Mouse (Mus musculus): ENCODE data around the gene Ppp1r9a. TPM values are rescaled to one million over a fixed set of nuclear protein-coding genes. Genes with fewer than 3 reads are reported as not detected.

Gene Ppp1r9a
- polyA plus RNA-seq, 1 experiment from 2014 or later, result 11.7 TPM

DNA sequence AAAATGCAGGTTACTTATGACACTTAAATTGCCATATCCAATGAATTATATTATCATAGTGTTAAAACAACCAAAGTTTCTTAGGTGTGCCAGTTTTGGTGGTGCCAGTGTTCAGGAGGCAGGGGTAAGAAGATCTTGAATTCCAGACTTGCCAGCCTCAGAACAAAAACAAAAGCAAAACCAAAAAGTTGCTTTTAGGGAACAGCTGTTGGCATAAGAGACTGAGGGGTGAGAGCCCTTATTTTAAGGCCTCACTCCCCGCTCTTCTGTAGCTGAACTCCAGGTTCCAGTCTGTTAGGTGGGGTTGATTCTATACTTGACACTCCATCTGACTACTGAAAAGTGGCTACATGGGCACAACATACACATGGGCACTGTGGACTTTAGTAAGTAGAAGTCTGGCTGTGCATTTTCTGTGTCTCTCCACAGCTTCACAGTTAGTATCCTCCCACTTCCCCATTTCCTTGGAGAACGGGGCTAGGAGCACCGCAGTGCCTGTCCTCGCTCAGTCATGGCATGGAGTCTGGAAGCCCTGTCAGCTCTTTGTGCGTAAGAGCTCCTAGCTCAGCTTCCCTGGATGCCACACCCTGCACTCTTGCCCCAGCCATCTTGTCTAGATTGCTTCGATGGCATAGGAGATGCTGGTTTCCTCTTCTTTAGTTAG, 103.7 kb downstream of the Ppp1r9a start:
- Histone ChIP-seq H3K36me3 (ENCODE audit: control insufficient read depth, insufficient read depth) (no peaks in the 10 kb centered on the region), H3K9ac (ENCODE audit: low read length) (no peak overlapping the region), H3K4me2 (ENCODE audit: low read depth, low read length) (no peak overlapping the region), H3K4me3 (ENCODE audit: low read length) (no peak overlapping the region), H3K27me3 (ENCODE audit: control insufficient read depth, insufficient read depth, low read length) (no peaks in the 10 kb centered on the region), H3K4me1 (ENCODE audit: control insufficient read depth, insufficient read depth, low read length) (peaks cover 12% of the 10 kb centered on the region; the same call in 1 of the 2 replicates), H3K9me3 (replicated peaks; ENCODE audit: control insufficient read depth, low read length) (no peaks in the 10 kb centered on the region), H3K27ac (ENCODE audit: low read length) (no peak overlapping the region; the same call in 1 of the 2 replicates)
- ATAC-seq (replicated peaks; ENCODE audit: extremely low read depth, insufficient read depth, low FRiP score), result no peak
- 80% methylated on average over 6 of the region's 6 CpGs for WGBS

DNA sequence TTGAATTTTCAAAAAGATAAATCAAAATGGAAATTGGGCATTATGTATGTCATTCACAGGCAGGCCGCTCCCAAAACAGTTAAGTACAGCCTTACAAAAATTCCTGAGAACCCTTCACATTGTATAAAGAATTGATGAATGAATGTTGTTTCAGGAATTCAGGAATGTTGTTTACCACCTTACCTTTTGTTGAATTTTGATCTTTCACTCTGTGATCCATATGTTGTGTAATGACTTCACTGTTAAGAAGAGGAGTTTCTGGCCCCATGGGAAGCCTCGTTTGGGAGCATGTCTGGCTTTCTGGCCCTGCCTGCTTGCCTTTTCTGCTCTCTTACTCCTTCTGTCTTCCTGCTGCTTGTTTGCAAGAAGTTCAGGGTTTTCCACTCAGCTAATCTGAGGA, 105.4 kb downstream of the Ppp1r9a start:
- no peak overlapping the region for H3K27ac ChIP-seq (ENCODE audit: low read length)
- no peaks in the 10 kb centered on the region for H3K9me3 ChIP-seq (replicated peaks; ENCODE audit: control insufficient read depth, low read length)
- no peaks in the 10 kb centered on the region for H3K36me3 ChIP-seq (ENCODE audit: control insufficient read depth, insufficient read depth)
- no peak for ATAC-seq (replicated peaks; ENCODE audit: extremely low read depth, insufficient read depth, low FRiP score)
- no peak overlapping the region for H3K4me2 ChIP-seq (ENCODE audit: low read depth, low read length)
- H3K9ac ChIP-seq (ENCODE audit: low read length), result no peak overlapping the region
- no peak overlapping the region for H3K4me3 ChIP-seq (ENCODE audit: low read length)
- peaks cover 12% of the 10 kb centered on the region; the same call in 1 of the 2 replicates for H3K4me1 ChIP-seq (ENCODE audit: control insufficient read depth, insufficient read depth, low read length)
- no peaks in the 10 kb centered on the region for H3K27me3 ChIP-seq (ENCODE audit: control insufficient read depth, insufficient read depth, low read length)
- WGBS, result 66% methylated on average over 2 of the region's 2 CpGs

DNA sequence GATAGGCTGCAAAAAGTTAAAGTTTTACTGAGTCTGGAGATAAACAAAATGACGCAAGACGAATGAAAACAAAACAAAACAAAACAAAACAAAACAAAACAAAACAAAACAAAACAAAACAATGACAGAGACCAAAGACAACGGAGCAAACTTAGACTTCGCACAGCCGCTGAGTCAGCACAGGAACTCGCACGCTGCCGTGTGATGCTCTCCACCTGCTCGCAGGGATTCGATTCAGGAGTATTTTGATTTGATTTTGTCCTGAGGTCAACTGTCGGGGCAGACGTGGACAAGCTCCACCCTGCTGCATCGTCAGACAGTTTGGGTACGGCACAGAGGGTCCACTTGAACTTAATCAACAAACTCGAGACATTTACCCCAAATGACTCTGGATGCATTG, 105.9 kb downstream of the Ppp1r9a start:
- ATAC-seq (replicated peaks; ENCODE audit: extremely low read depth, insufficient read depth, low FRiP score), result no peak
- H3K4me3 ChIP-seq (ENCODE audit: low read length), result no peak overlapping the region
- H3K9ac ChIP-seq (ENCODE audit: low read length), result no peak overlapping the region
- no peaks in the 10 kb centered on the region for H3K36me3 ChIP-seq (ENCODE audit: control insufficient read depth, insufficient read depth)
- no peak overlapping the region for H3K27ac ChIP-seq (ENCODE audit: low read length)
- no peaks in the 10 kb centered on the region for H3K9me3 ChIP-seq (replicated peaks; ENCODE audit: control insufficient read depth, low read length)
- 52% methylated on average over 15 of the region's 15 CpGs for WGBS
- 0 out of 2 replicates have a peak overlapping the region, but pooled peaks have one; percentile 30 for H3K4me2 ChIP-seq (ENCODE audit: low read depth, low read length)
- H3K27me3 ChIP-seq (ENCODE audit: control insufficient read depth, insufficient read depth, low read length), result no peaks in the 10 kb centered on the region
- H3K4me1 ChIP-seq (ENCODE audit: control insufficient read depth, insufficient read depth, low read length), result peaks cover 12% of the 10 kb centered on the region; the same call in 1 of the 2 replicates

DNA sequence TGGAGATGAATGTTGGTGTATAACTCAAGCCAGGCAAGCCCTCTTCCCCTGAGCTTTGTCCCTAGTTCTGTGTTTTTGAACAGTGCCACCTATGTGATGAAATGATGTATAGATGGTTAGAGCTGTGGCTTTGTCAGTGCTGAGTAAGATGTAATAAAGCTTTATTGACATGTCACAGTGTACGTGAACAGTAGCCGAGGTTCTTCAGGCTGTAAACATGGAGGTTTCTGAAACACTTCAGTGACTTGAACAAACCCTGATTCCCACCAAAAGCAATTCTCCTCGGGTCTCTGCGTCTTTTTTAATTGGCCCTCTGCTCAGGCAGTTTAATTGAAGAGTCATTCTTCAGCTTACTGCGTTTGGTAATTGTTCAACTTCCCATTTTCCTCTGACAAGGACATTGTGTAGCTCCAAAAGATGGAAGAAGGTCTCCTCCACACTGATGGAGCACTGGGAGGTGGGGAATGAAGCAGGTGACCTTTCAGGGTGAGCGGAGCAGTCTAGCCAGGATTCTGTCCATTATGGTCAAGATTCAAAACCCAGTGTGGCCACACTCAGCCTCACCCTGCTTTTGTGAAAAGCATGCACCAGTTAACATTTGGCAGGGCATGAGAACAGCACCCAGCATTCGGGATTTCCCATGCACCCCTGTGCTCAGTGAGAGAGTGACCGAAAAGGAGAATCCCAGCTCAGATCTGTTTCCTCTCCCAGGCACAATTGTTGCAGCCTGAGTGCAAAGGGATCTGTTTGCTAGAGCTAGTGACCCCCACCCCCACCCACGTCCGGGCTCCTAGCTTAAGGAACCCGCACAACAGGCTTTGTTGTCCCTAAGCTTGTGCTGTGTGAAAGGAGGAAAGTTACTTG, 108.1 kb downstream of the Ppp1r9a start:
- WGBS, result 68% methylated on average over 11 of the region's 11 CpGs
- H3K4me2 ChIP-seq (ENCODE audit: low read depth, low read length), result no peak overlapping the region
- no peak for ATAC-seq (replicated peaks; ENCODE audit: extremely low read depth, insufficient read depth, low FRiP score)
- H3K27me3 ChIP-seq (ENCODE audit: control insufficient read depth, insufficient read depth, low read length), result no peaks in the 10 kb centered on the region
- H3K36me3 ChIP-seq (ENCODE audit: control insufficient read depth, insufficient read depth), result no peaks in the 10 kb centered on the region
- H3K4me3 ChIP-seq (ENCODE audit: low read length), result no peak overlapping the region
- H3K9ac ChIP-seq (ENCODE audit: low read length), result no peak overlapping the region
- no peaks in the 10 kb centered on the region for H3K9me3 ChIP-seq (replicated peaks; ENCODE audit: control insufficient read depth, low read length)
- H3K4me1 ChIP-seq (ENCODE audit: control insufficient read depth, insufficient read depth, low read length), result peaks cover 10% of the 10 kb centered on the region; the same call in 1 of the 2 replicates
- H3K27ac ChIP-seq (ENCODE audit: low read length), result no peak overlapping the region

DNA sequence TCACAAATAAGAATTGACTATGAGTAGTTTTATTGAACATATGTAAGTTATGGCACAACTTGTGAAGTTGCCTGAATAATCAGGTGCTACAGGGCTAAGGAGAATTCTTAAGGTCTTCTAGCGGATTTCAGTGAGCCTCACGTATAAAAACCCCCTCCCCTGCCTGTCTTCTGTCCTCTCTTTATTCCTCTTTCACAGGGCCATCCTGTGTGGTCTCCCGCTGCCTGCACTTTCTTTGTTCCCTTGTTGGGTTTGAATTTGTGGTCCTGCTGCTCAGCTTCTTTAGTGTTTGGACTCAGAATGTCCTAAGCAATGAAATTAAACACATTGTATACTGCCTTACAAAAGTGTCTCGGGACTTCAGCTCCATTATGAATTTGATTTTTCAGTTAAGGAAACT, 110.1 kb downstream of the Ppp1r9a start:
- Histone ChIP-seq H3K27me3 (ENCODE audit: control insufficient read depth, insufficient read depth, low read length) (no peaks in the 10 kb centered on the region), H3K27ac (ENCODE audit: low read length) (no peak overlapping the region), H3K4me3 (ENCODE audit: low read length) (no peak overlapping the region), H3K9me3 (replicated peaks; ENCODE audit: control insufficient read depth, low read length) (no peaks in the 10 kb centered on the region), H3K4me2 (ENCODE audit: low read depth, low read length) (no peak overlapping the region), H3K4me1 (ENCODE audit: control insufficient read depth, insufficient read depth, low read length) (peaks cover 3% of the 10 kb centered on the region; the same call in 1 of the 2 replicates), H3K36me3 (ENCODE audit: control insufficient read depth, insufficient read depth) (no peaks in the 10 kb centered on the region), H3K9ac (ENCODE audit: low read length) (no peak overlapping the region)
- WGBS, result 84% methylated on average over 4 of the region's 4 CpGs
- no peak for ATAC-seq (replicated peaks; ENCODE audit: extremely low read depth, insufficient read depth, low FRiP score)

DNA sequence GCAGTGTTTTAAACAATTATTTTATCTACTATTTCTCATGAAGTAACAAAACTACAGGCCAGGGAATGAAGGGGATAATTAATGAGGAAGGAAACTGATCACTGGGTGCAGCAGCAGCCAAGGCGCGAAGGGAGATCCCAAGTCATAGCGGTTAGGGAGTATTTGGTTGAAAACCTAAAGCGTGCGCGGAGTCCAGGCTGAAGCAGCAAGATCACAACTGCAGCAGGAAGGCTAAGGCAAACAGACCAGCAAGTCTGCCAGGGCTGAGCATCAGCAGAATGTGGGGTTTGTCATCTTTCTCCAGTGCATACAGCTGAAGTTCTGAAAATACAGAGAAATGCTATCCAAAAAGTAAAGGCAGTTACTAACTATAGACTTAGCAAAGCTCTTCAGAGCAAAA, 111.8 kb downstream of the Ppp1r9a start:
- 84% methylated on average over 6 of the region's 6 CpGs for WGBS
- no peak overlapping the region for H3K27ac ChIP-seq (ENCODE audit: low read length)
- H3K9ac ChIP-seq (ENCODE audit: low read length), result no peak overlapping the region
- no peaks in the 10 kb centered on the region for H3K9me3 ChIP-seq (replicated peaks; ENCODE audit: control insufficient read depth, low read length)
- no peaks in the 10 kb centered on the region for H3K27me3 ChIP-seq (ENCODE audit: control insufficient read depth, insufficient read depth, low read length)
- H3K4me2 ChIP-seq (ENCODE audit: low read depth, low read length), result no peak overlapping the region
- ATAC-seq (replicated peaks; ENCODE audit: extremely low read depth, insufficient read depth, low FRiP score), result no peak
- H3K36me3 ChIP-seq (ENCODE audit: control insufficient read depth, insufficient read depth), result no peaks in the 10 kb centered on the region
- no peak overlapping the region for H3K4me3 ChIP-seq (ENCODE audit: low read length)
- peaks cover 5% of the 10 kb centered on the region; the same call in 1 of the 2 replicates for H3K4me1 ChIP-seq (ENCODE audit: control insufficient read depth, insufficient read depth, low read length)

DNA sequence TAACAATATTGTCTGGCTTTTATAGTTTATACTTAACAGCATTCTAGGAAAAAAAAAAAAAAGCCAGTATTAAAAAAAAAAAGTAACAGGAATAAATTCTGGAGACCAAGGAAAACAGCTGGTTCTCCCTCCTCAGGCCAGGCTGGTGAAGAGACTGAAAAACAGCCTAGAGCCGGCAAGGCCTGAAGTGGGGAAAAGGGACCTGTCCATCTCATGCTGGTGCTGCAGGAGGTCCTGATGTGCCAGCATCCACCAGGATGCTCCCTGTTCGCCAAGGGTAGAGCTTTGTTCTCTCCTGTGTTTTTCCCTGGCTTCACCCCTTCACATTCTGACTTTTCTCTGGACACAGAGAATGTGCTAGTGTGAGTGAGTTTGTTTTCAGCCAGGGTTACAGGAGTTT, 112.5 kb downstream of the Ppp1r9a start:
- Histone ChIP-seq H3K4me2 (ENCODE audit: low read depth, low read length) (no peak overlapping the region), H3K36me3 (ENCODE audit: control insufficient read depth, insufficient read depth) (no peaks in the 10 kb centered on the region), H3K9ac (ENCODE audit: low read length) (no peak overlapping the region), H3K4me1 (ENCODE audit: control insufficient read depth, insufficient read depth, low read length) (peaks cover 5% of the 10 kb centered on the region; the same call in 1 of the 2 replicates), H3K4me3 (ENCODE audit: low read length) (no peak overlapping the region), H3K27me3 (ENCODE audit: control insufficient read depth, insufficient read depth, low read length) (no peaks in the 10 kb centered on the region), H3K27ac (ENCODE audit: low read length) (no peak overlapping the region), H3K9me3 (replicated peaks; ENCODE audit: control insufficient read depth, low read length) (no peaks in the 10 kb centered on the region)
- ATAC-seq (replicated peaks; ENCODE audit: extremely low read depth, insufficient read depth, low FRiP score), result no peak
- 68% methylated on average over 2 of the region's 2 CpGs for WGBS

DNA sequence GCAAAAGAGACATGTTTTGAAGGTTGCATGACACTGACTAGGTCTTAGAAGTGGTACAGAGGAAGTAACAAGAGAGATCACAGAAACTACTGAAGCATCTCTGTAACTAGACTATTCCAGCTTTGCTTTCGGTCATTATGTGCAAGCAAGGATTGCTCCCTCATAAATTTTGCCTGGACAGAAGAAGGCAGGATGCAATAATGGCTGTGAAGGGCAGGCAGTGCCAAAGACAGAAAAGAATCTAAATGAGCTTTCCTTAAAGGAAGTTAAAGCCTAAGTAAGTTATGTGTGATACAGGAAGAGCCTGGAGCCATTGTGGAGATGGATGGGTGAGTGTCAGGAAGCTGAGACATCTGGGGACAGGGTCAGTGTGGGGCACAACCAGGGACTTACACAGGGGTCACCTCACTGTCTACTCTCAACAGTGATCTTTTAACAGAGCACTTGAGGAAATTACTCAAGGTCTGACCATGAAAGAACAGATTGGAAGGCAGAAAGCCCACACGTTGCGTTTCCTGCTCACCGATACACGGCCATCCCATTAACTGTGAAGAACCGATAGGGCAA, 115.3 kb downstream of the Ppp1r9a start:
- no peak for ATAC-seq (replicated peaks; ENCODE audit: extremely low read depth, insufficient read depth, low FRiP score)
- Histone ChIP-seq H3K27ac (ENCODE audit: low read length) (no peak overlapping the region), H3K4me1 (ENCODE audit: control insufficient read depth, insufficient read depth, low read length) (peaks cover 5% of the 10 kb centered on the region; the same call in 1 of the 2 replicates), H3K36me3 (ENCODE audit: control insufficient read depth, insufficient read depth) (no peaks in the 10 kb centered on the region), H3K4me2 (ENCODE audit: low read depth, low read length) (no peak overlapping the region), H3K27me3 (ENCODE audit: control insufficient read depth, insufficient read depth, low read length) (no peaks in the 10 kb centered on the region), H3K4me3 (ENCODE audit: low read length) (no peak overlapping the region), H3K9me3 (replicated peaks; ENCODE audit: control insufficient read depth, low read length) (no peaks in the 10 kb centered on the region), H3K9ac (ENCODE audit: low read length) (no peak overlapping the region)
- 73% methylated on average over 6 of the region's 6 CpGs for WGBS

DNA sequence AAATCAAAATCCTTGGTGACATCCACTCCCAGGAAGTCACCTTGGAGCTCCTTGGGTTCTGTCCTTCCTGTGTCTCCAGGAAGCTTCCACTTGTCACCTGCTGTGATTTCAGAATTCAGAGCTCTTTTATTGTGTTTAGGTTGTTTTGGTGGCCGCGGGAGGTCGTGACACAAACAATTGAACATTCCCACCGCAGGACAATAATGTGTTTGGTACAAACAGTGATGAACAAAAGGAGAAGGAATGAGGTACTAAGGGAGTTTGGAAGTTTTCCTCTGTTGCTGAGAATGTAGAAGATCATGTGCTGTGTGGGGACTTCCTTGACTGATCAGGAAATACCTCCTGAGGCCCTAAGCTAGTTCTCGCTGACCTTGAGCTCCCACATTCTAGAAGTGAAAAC, 116.5 kb downstream of the Ppp1r9a start:
- H3K9ac ChIP-seq (ENCODE audit: low read length), result no peak overlapping the region
- H3K27me3 ChIP-seq (ENCODE audit: control insufficient read depth, insufficient read depth, low read length), result no peaks in the 10 kb centered on the region
- no peak overlapping the region for H3K4me3 ChIP-seq (ENCODE audit: low read length)
- no peak overlapping the region for H3K27ac ChIP-seq (ENCODE audit: low read length)
- ATAC-seq (replicated peaks; ENCODE audit: extremely low read depth, insufficient read depth, low FRiP score), result no peak
- no peaks in the 10 kb centered on the region for H3K9me3 ChIP-seq (replicated peaks; ENCODE audit: control insufficient read depth, low read length)
- 63% methylated on average over 5 of the region's 5 CpGs for WGBS
- 0 out of 2 replicates have a peak, but pooled peaks cover 2% of the 10 kb centered on the region for H3K4me1 ChIP-seq (ENCODE audit: control insufficient read depth, insufficient read depth, low read length)
- H3K4me2 ChIP-seq (ENCODE audit: low read depth, low read length), result no peak overlapping the region
- no peaks in the 10 kb centered on the region for H3K36me3 ChIP-seq (ENCODE audit: control insufficient read depth, insufficient read depth)

Data from heart, embryonic 16.5 days (tissue).